Mouse (Mus musculus): ENCODE results near the gene Oard1. TPM values are rescaled to one million over a fixed set of nuclear protein-coding genes. Genes with fewer than 3 reads are reported as not detected.
A peak's percentile ranks its signal among the peaks of the same experiment; 100 is the strongest.

Gene Oard1
- total RNA-seq, 2 experiments from 2014 or later: 12.9 to 14.3 TPM

DNA sequence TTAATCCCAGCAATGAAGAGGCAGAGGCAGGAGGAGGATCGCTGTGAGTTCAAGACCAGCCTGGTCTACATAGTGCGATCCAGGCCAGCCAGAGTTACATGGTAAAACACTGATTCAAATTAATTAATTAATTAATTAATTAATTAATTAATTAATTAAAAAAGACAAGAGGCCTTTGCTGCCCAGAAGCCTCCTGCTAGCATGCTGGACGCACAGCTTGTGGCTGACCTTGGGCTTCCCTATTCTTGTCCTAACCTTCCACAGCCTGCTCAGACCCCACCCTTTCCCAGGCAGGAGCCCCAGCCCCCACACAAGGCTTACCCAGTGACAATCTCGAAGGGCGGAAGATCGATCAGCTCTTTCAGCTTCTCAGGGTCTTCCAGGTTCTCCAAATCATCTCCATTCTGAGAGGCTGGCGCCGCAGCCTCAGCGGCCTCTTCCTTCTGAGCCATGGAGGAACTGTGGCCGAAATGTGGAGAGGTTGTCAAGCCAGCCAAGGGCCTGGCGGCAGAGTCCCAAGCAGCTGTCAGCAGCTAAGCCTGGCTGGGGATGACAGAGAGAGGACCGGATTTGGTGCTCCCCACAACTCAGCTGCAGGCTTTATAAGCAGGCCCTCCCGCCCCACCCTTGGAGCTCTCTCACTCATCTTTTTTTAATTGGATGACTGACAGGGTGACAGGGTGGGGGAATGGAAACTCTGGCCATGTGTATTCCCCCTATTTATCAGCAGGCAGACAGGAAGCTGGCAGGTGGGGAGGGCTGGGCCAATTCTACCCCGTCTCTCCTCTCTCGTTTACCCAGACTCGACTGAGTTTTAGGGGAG is 22.6 kb downstream of the Oard1 start, which contains the start of gene Apobec2:
Gene Apobec2, minus strand, starts transcription at position 773 of the 823 bp plus-strand sequence.
- intact Hi-C loops (cut with DNase I): no loop called here

DNA sequence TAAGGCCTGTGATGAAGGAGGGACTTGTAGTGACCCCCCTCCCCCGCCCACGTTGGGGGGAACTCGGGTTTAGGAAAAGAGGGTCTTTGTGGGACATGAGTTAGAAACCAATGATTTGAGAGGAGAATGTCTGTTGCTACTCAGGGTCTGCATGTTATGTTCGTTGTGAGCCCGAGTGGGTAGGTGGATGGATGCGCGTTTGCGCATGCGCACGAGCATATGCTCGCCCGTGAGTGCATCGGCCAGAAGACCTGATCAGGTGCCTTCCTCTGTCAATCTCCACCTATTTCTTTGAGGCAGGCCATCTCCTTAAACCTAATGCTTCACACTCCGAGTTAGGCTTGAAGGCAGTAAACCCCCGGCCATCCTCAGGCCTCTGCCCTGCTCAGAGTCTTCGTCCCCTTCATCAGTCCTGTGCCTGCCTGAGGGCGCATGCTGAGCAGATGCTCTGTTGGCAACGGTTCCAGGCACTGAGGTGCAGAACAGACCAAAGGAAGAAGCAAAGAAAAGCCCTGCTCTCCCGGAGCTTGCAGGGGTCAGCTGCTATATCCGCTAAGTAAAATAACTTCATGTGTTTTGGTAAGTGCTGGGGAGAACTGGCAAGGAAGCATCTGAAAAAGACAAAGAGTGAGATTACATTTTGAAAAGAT is 23.3 kb downstream of the Oard1 start:
- intact Hi-C loops (cut with DNase I): no loop called here

More for the DNA sequence above, 22.6 kb downstream of the Oard1 start, which contains the start of gene Apobec2:
- peak; percentile 33 for DNase-seq (ENCODE audit: low spot score)

DNA sequence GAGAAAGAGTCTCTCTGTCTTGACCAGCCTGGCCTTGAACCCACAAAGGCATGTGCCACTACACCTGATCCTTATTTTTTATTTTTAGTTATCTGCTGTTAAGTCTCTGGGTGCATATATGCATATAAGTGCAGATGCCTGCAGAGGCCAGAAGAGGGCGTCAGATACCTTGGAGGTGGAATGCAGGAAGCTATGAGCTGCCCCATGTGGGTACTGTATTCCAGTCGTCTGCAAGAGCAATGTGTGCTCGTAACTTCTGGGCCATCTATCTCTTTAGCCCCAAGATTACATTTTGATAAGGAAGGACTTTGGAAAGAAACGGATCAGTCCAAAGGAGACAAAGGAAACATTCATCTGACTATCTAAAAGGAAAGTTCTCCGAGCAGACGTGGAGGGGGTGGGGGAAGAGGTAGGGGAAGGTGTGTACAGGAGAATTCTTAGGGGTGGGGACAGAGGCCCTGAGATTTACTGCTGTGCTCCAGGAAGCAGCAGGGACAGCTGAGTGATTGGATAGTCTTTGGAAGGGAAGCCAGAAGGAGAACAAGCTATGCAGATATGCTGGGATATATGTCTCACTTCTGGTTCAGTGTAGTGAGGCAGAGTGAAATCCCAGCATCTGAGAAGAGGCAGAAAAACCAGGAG is 24.0 kb downstream of the Oard1 start:
- DNase-seq (ENCODE audit: low spot score): no peak
- intact Hi-C loops (cut with DNase I): no loop called here

More for the DNA sequence above, 23.3 kb downstream of the Oard1 start:
- DNase-seq (ENCODE audit: low spot score): no peak

DNA sequence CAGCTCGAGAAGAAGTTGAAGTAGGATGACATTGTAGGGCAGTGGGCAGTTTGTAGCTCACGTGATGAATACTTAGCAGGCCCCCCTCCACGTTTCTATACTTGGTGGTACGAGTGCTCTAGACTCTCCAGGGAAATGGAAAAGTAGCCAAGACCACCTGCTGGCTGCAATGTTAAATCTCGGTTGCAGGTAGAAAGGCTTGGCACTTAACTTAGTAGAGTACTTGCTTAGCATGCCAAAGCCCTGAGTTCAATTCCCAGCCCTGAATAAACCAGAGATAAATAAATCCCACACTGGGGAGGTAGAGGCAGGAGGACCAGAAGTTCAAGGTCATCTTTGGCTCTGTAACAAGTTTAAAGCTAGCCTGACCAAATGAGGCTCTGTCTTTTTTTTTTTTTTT is 24.7 kb downstream of the Oard1 start:
- no peak for DNase-seq (ENCODE audit: low spot score)
- intact Hi-C loops (cut with DNase I): no loop called here

DNA sequence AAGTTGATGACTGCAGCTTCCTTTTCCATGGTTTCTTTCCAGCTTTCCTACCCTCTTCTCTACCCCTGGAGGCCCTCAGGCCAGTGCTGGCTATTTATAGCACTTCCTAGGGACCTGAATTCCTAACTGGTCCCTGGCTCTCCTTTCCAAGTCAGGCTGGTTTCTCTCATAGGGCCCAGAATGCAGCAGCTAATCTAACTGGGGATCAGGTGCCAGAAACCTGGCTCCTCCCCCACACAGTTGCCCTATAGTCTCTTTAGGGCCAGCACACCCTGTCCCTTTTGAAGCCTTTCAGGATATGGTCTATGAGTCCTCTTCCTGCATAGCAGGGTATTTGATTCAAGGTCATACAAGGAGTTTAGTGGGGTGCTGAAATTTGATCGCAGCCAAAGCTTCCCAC is 26.7 kb downstream of the Oard1 start:
- no peak for DNase-seq (ENCODE audit: low spot score)
- intact Hi-C loops (cut with DNase I): no loop called here

DNA sequence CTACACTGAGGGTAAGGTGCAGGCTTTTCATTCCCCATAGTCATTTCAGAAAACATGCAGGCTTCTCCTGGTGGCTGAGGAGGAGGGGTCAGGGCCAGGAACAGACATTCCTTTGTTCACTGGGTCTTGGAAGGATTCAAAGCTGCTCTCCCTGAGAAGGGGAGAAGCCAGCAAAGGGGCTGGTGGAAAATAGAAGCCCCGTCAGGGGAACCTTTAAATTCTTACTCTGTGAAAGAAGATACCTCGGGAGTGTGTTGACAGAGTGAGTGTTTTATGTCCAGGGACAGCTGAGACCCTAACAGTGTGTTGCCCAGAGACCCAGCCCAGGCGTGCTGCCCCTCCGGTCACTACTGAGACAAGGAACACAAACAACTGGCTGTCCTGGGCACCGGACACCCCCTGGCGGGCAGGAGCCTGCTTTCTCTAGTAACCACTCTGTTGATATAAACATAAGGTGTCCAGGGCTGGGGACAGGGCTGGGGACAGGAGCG is 27.7 kb downstream of the Oard1 start:
- DNase-seq (ENCODE audit: low spot score): peak; percentile 14
- intact Hi-C loops (cut with DNase I): no loop called here

DNA sequence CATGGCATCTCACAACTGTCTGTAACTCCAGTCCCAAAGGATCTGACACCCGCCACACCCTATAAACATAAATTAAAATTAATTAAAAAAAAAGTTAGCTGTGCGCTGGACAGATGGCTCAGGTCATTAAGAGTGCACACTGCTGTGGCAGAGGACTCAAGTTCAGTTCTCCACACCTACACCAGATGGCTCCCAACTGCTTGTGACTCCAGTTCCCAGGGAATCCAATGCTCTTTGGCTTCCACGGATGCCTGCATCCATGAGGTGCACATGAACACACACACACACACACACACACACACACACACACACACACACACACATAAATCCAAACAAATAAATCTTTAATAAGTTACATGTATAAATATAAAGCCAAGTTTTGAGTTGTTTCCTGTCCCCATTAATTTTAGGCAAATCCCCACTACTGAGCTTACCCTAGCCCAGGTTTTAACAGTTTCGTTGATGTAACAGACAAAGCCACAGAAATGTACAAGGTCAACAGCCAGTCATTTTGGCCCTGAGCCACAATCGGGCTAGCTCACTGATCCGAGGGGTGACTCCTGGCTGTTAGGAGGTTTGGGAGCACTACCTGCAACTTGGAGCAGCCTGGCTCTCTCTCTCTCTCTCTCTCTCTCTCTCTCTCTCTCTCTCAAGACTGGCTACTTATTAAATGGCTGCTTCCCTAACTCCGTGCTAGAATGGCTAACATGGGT is 33.1 kb downstream of the Oard1 start:
- no peak for DNase-seq (ENCODE audit: low spot score)
- intact Hi-C loops (cut with DNase I): no loop called here

DNA sequence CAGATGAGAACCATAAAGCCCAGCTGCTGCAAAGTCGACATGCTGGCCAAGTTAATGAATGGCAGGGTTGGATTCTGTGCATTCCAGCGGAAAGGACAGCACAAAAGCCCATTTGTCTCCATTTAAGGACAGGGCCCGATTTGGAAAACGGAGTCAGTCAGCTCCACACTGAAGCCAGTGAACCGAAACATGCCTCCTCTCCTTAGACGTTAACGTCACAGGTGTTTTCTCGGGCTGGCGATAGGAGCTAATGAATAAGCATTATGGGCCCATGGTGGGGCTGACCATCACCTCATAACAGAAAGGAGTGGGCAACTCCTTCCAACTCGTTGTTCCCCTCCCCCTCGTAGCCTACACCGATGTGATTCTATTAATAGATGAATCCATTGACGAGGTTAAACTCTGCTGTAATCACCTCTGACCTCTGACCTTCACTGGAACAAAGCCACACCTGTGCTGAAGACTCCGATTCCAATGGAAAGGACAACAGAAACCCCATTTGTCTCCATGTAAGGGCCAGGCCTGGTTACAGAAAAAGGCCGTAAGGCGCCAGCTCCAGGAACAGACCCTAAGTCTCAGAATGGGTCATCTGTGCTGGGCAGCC is 33.8 kb downstream of the Oard1 start:
- DNase-seq (ENCODE audit: low spot score): no peak
- intact Hi-C loops (cut with DNase I): no loop called here

DNA sequence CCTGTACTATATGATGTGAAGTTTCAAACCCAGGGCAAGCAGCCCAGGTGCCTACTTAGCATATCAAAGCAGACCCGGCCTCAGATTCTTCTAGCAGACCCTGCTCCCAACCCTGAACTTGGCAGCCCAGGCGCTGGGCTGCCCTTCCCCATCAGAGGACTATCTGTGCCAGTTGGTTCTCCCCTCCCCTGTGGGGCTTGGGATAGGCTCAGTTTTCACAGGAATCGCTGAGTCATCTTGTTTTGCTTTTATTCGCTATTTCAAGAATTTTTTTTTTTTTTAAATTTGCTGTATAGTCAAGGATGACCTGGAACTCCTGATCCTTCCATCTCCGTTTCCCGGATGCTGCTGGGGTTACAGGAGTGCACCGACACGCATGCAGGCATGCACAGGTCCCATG is 37.9 kb downstream of the Oard1 start:
- intact Hi-C loops (cut with DNase I): no loop called here
- DNase-seq (ENCODE audit: low spot score): no peak

DNA sequence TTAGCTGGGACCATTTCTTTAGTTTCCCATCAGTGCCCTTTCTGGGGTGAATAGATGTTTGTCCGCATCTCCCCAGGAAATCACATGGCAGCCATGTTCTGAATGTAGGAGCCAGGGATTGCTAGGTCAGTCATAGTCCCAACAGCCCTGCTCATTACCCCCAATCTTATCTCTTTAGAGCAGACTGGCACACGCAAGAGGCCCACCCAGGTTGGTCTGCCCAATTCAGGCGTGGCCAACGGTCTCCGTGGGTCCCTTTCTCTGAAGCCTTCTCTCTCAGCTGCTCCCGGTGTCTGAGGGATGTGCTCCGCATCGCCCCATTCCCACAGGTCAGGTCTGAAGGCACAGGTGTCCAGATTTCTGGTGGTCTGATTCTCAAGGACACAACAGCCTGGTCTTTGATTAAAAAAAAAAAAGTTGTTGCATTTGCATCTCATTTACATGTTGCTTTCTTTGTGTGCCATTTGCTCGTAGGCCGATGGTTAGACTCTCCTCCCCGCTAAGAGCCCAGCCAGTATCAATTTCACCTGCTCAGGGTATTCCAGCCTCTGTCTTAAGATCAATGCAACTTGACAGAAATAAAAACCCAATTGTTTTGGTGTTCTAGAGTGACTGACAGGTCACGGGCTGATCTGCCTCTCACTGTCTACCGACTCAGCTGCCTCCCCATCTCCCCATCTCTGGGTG is 41.0 kb downstream of the Oard1 start:
- intact Hi-C loops (cut with DNase I): no loop called here
- DNase-seq (ENCODE audit: low spot score): no peak

DNA sequence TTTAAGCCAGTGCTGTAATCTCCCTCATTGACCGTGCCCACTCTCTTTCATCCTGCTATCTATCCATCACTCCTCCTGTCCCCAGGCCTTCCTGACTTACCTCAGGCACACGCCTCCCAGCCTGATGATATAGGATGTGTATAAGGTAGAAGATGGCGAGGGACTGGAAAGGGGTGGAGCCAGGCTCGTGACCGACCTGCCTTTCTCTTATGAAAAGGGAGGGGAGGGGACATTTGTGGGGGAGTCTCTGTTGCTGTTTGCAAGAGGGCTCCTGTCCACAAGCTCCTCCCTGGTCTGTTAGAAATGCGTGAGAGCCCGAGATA is 41.5 kb downstream of the Oard1 start, which contains the start of gene Tspo2:
Gene Tspo2, minus strand, starts transcription at position 170 of the 323 bp plus-strand sequence.
- intact Hi-C loops (cut with DNase I): no loop called here

DNA sequence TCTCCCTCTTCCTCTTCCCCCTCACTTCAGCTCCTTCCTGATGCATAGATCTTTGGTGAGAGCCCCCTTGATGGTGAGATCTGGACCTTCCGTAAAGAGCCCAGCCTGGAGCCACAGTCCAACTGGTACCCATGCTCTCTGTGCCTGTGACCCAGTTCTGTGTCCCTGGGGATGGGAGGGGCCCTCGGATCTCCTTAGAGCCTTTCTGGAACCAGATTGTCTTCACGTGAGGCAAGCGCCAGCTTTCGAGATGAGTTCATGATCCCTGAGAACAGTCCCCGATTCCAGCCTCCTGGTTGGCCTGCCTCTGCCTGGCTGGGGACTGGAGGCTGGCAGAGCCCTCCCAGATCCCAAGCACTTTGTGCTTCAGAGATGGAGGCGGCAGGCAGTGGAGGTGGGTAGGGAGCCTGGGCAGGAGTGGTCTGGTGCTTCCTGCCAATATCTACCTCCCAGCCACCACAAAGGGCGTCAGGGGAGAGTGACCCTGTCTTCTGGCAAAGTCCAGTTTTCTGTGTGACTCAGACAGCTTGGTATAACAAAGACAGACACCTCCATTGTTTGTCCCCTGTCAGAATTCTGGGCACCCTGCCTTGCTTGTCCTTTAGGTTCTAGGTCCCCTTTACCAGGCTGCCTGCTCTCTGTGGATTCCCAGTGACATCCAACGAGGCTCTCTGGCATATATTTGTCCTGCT is 42.1 kb downstream of the Oard1 start:
- intact Hi-C loops (cut with DNase I): no loop called here
- DNase-seq (ENCODE audit: low spot score): no peak

More for the DNA sequence above, 41.5 kb downstream of the Oard1 start, which contains the start of gene Tspo2:
- no peak for DNase-seq (ENCODE audit: low spot score)

DNA sequence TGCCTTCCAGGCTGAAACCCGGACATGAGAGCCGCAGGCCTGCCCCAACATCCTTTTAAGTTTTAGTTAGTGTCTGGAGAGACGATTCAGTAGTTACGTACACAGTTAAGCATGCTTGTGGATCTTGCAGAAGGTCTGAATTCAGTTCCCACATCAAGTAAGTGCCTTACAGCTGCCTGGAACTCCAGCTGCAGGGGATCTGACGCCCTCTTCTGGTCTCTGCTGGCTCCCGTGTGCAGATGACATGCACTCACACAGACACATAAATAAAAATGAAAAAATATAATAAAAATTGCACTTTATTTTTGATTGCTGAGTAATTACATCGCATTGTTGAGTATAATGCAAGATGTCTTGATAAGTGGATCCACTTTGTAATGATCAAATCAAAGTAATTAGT is 43.7 kb downstream of the Oard1 start:
- DNase-seq (ENCODE audit: low spot score): no peak

DNA sequence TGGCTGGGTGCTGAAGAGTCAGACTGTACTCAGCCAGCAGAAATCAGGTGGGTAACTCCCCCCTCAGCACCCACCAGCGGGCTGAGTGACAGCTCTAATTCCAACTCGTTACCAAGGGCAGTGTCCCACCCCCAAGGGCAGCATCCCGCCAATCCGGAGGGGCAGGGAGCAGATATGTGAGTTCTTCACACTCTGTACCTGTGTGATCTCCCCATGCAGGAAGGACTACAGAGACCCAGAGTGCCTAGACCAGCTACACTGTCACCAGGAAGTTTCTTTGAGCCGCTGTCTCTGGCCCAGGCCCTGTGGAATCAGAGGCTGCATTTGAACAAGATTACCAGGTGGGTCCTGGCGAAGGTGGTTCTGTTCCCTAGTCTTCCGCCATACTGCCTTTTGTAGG is 44.4 kb downstream of the Oard1 start:
- no peak for DNase-seq (ENCODE audit: low spot score)
- intact Hi-C loops (cut with DNase I): no loop called here

More for the DNA sequence above, 43.7 kb downstream of the Oard1 start:
- intact Hi-C loops (cut with DNase I): no loop called here

DNA sequence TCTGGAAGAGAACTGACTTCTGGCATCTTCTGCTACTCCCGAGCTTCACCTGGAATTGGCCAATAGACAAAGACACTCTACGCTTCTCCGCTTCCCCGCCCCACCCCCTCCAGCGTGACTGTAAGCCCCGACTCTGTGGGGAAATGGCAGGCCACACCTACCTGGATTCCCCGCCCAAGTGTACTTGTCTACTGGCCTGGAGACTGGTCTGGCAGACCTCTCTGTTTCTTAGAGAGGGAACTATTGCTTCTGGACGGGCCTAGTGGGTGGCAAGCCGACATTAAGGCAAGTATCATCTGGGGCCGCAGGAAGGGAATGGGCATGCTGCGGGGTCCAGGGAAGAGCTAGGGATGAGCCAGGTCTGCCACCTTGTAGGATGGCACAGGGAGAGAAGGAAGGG is 44.9 kb downstream of the Oard1 start, which contains the start of gene Unc5cl:
Gene Unc5cl, plus strand, starts transcription at position 214 of the 400 bp plus-strand sequence.
- intact Hi-C loops (cut with DNase I): no loop called here
- DNase-seq (ENCODE audit: low spot score): no peak

DNA sequence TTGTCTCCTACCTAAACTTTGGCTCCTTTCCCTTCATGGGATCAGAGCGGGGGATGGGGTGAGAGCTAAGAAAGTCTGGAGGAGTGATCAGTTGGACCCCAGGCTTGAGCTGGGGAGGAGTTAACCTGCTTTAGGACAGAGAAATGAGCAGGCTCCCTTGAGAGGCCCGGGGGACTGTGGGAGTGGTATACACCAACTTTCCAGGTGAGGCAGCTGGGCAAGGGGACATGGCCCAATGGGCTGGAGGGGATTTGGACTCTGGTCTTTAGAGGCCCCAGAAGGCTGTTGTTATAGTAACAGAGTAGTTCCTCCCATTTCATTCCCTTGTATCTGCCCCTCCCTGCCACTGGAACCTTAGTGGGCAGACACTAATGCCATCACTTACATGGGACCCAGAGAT is 46.1 kb downstream of the Oard1 start:
- DNase-seq (ENCODE audit: low spot score): no peak
- intact Hi-C loops (cut with DNase I): no loop called here

DNA sequence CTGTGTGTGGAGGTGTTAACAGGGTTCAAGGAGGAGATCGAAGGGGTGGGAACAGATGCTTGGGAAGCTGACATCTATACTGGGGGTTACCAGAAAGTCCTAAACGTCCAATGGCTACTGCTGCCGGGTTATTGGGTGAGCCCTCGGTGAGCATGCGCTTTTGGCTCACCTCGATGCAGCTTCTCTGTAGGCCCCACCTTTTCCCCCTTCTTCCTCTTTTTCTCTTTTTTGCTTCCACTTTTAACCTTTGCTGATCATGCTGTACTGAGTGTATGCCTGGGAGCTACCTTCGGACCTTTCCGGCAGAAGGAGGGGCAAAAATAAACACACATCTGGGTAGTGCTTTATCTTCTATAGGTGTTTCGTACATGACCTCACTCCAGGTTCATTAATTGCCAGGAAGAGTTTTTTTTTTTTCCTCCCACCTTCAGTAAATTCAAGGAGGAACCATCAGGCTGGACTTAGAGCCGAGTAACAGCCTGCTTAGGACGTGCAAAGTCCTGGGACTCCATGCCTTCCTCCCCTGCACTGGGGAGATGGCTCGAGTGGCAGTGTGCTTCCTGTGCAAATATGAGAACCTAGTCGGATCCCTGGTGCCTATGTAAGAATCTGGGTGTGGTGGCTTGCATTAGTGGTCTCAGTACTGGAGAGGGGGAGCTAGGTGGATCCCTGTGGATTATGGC is 48.3 kb downstream of the Oard1 start:
- intact Hi-C loops (cut with DNase I): no loop called here
- no peak for DNase-seq (ENCODE audit: low spot score)

DNA sequence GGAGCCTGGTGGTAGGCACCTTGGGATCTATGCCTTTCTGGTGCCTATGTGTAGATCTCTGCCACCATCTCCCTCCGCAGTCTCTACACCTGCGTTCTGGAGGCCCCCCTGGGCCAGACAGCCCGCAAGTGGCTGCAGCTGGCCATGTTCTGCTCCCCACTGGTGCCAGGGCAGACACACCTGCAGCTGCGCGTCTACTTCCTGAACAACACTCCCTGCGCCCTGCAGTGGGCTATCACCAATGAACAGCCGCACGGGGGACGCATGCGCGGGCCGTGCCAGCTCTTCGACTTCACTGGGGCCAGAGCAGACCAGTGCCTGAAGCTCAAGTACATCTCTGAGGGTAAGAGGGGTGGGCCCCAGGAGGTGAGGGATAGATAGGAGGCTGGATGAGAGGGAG is 52.3 kb downstream of the Oard1 start:
- no peak for DNase-seq (ENCODE audit: low spot score)
- intact Hi-C loops (cut with DNase I): loop anchor here (10.0 kb wide), 1 partner anchor 723 kb away; no protein-coding TSS in a partner anchor
